Mouse (Mus musculus) embryonic stem cell, embryonic (primary cell): Measurements from ENCODE around the gene T.

Source experiments
- CTCF ChIA-PET, 4 experiments: fragments of 300-600 bp in 2 of 4; fragments of 350-600 bp in 2 of 4; sonication (Branson Sonifier 250); formaldehyde crosslinking; loops; one replicate each; lab custom pipeline; 2022; ENCODE audit warnings: inconsistent platforms in 2 of 4; lab: Charles Lee
- POLR2A ChIA-PET, 4 experiments: fragments of 300-600 bp in 2 of 4; fragments of 350-600 bp in 2 of 4; sonication (Branson Sonifier 250); formaldehyde crosslinking; loops; one replicate each; lab custom pipeline; 2022; ENCODE audit warnings: antibody characterized with exemption in 4 of 4, inconsistent platforms in 1 of 4; lab: Charles Lee

Gene T

DNA sequence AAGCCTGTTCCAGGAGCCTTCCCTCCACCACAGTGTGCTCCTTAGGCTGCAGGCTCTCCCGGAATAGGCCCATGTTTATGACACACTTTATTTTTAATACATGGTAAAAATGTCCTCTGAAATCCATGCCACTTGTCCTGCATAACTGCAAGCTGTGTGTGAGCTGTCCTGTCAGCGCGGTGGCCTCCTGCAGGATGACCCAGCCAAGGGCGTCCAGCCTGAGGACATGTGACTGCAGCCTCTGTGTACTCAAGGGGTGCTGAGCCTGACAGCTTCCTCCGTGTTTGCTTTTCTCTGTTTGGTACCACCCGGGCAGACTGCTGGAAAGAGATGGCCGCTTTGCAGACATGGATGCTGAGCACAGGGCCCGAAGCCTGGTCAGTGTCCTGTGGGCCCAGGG, 17.4 kb upstream of the T start:
- ChIA-PET POLR2A (interaction anchor here in 1 of 4 experiments (1.4 kb wide), 1 partner anchor 10 kb away, joined by 3 read pairs; no protein-coding TSS in a partner anchor), CTCF (no interaction called here)

DNA sequence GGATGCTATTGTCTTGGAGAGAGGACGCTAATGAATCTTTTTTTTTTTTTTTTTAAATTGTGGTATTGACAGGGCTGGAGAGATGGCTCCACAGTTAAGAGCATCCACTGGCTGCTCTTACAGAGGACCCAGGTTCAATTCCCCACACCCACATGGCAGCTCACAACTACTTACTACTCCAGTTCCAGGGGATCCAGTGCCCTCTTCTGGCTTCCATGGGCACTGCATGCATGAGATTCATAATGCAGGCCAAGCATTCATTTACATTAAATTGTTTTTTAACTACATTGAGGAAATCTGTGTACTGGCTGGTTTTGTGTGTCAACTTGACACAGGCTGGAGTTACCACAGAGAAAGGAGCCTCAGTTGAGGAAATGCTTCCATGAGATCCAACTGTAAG, 13.5 kb upstream of the T start:
- CTCF ChIA-PET = interaction anchor here (0.6 to 4.7 kb wide), 17 partner anchors 9 to 163 kb away, joined by 3 to 47 read pairs (median 3); no protein-coding TSS in a partner anchor
- POLR2A ChIA-PET = interaction anchor here in 2 of 4 experiments (0.8 to 1.0 kb wide), 2 partner anchors 9 to 12 kb away, joined by 3 read pairs; no protein-coding TSS in a partner anchor

DNA sequence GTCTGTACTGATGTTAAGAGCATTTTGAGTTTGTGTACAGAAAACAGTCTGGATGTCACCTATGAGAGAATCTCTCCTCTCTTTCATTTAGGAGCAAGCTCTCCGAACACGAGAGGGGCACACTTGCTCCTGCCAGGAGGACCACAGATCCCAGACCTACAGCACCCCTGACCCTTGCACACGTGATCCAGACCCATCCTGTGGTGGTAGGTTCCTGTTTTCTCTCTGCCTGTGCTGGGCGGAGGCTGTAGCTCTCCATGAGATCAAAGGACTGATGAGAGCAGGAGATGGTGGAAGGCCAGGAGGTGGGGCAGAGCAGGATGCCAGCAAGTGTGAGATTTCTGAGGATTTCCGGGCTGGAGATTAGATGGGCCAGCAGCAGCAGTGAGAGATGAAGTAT, 12.7 kb upstream of the T start:
- ChIA-PET CTCF (interaction anchor here (0.5 to 4.7 kb wide), 17 partner anchors 9 to 164 kb away, joined by 3 to 47 read pairs (median 4); no protein-coding TSS in a partner anchor), POLR2A (interaction anchor here in 1 of 4 experiments (0.9 kb wide), 2 partner anchors 9 to 32 kb away, joined by 3 to 4 read pairs; no protein-coding TSS in a partner anchor)

DNA sequence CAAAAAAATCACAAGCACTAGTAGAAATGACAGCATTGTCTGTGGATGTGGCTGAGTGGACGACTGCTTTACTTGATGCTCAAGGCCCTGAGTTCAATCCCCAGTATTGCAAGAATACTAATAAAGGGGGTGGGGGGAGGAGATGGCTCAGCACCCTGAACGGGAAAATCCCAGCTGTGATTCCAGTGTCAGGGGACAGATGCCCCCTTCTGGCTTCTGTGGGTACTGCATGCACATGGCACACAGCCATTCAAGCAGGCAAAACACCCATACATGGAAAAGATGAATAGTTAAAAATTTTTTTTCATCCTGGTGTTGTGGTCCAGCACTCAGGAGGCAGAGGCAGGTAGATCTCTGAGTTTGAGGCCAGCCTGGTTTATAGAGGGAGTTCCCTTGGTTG, 10.9 kb upstream of the T start:
- CTCF ChIA-PET = interaction anchor here (0.6 to 4.7 kb wide), 22 partner anchors 9 to 167 kb away, joined by 3 to 47 read pairs (median 4); partner anchors contain the start of genes Mpc1 (in 1 of the 4) and T (in 1 of the 4)

DNA sequence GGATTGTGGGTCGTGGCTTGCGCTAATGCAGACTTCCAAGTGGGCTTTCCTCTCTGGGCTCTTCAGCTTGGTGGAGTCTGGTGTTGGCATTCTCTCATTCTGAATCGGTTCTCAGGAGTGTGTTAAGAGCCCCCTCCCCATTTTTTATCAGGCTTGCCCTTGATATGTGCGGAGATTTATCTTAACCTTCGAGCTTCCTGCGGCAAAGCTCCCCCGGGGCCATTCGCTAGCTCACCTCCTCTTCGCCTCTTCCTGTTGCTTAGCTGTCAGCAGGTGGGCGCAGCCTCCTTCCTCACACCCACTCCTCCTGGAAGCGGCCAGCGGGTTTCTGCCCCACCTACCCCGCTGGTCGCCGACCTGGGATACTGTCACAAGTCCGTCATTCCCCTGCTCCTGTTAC, 4.8 kb upstream of the T start:
- ChIA-PET CTCF (interaction anchor here in 3 of 4 experiments (0.6 to 2.0 kb wide), 17 partner anchors 9 to 173 kb away, joined by 3 to 8 read pairs (median 4); no protein-coding TSS in a partner anchor), POLR2A (interaction anchor here in 2 of 4 experiments (0.8 to 2.0 kb wide), 8 partner anchors 9 to 40 kb away, joined by 3 to 10 read pairs (median 4); no protein-coding TSS in a partner anchor)

More for the DNA sequence above, 10.9 kb upstream of the T start:
- POLR2A ChIA-PET = interaction anchor here in 1 of 4 experiments (1.3 kb wide), 1 partner anchor 14 kb away, joined by 3 read pairs; no protein-coding TSS in a partner anchor

DNA sequence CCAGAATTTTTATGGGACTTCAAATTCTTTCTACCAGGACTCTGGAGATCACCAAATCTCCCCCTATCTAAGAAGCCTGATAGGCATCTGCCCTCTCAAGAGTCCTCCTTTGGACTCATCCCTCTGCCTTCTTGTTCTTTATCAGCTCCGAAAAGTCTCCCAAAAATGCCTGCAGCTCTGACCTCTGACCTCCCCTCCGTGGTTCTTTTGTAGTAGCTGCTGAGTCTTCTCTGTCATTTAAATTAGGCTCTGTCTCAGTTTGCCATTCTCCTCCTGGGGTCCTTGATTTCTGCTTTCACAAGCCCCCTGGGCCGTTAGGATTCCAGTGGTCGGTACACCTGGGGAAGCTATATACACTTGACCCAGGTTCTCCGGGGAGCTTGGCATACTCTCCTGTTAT, 4.3 kb upstream of the T start:
- POLR2A ChIA-PET = interaction anchor here in 2 of 4 experiments (0.8 to 2.0 kb wide), 8 partner anchors 9 to 40 kb away, joined by 3 to 10 read pairs (median 4); no protein-coding TSS in a partner anchor
- CTCF ChIA-PET = interaction anchor here in 3 of 4 experiments (0.6 to 2.0 kb wide), 19 partner anchors 8 to 173 kb away, joined by 3 to 8 read pairs (median 4); no protein-coding TSS in a partner anchor

DNA sequence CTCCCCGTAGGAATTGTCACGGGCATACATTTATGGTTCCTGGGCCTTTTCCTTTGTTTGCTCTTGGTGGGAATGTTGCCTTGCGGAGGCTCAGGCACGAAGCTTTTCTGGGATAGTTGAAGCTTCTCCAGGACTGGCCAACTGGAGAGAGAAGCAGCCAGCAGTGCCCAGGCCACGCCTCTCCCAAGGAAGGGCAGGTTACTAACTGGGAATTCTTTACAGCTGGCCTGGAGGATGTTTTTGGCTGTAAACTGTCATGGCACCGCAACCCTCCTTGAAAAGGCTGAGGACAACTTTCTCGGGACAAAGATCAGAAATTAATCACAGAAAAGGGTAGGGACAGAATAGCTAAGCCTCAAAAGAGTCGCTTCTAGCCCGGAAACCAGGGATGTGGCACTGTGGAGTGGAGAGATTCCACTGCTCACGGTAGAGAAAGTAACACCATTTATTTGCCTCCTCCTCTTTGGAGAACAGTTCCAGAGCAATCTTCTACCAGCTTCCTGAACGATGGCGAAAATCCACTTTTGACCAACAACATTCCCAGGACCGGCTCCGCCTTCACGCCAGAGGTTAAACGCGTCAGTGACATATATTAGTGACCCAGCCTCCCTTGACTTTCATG, 1.9 kb upstream of the T start:
- CTCF ChIA-PET = interaction anchor here in 1 of 4 experiments (2.7 kb wide), 1 partner anchor 9 kb away, joined by 8 read pairs; no protein-coding TSS in a partner anchor
- POLR2A ChIA-PET = interaction anchor here in 2 of 4 experiments (0.6 to 1.4 kb wide), 4 partner anchors 9 to 121 kb away, joined by 3 to 4 read pairs (median 3); no protein-coding TSS in a partner anchor

DNA sequence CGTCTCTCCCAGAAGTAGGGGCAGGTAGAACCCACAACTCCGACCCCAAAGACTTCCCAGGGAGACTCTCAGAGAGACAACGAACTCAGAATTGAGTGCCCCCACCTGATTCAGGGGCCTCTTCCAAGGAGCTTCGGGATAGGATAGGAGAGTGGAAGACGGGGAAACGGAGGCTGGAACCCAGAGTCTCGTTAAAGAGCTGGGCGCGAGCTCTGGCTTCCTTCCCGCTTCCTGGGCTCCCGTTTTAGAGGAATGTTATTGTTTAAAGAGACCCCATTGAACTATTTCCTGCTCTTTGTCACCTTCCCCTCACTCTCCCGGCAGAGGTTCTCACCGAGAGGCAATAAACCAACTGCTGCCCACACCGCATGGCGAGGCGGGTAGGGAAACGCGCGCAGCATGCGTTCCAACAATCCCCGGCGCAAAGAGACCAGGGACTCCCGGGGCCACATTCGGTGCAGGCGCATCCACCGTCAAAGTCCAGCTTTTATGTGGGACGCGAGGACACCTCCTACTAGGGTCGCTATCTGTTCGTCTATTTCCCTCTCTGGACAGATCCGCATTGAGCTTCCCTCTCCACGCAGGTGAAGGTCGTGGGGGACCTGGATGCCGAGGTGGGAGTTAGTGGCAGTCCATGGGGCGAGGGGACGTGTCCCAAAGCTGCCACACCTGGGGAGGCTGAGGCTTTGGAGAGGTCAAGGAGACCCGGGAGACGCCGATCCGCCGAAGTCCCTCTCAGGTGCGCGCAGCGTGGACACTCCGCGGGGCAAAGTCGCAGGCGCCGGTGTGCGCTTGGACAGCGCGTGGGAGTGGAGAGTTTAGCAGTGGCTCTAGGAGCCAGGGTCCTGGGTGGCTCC, 874 bp upstream of the T start:
- POLR2A ChIA-PET = interaction anchor here in 2 of 4 experiments (0.6 to 1.9 kb wide), 6 partner anchors 8 to 428 kb away, joined by 3 to 4 read pairs (median 3); no protein-coding TSS in a partner anchor

DNA sequence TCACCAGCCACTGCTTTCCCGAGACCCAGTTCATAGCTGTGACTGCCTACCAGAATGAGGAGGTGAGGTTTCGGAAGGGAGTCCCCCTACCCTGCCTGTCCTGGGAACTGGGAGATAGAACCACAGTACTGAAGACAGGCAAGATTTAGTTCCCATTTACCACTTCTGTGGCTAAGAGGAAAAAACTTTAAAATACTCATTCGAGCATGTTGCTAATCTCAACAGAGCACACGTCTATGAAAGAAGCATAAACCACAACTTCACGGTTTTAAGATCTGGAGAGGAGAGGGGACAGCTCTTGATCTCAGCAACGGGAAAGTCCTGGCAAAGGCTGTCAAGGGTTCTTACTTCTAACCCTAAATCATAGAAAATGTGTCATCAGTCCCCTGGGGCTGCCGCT, 2.0 kb downstream of the T start:
- ChIA-PET POLR2A (no interaction called here), CTCF (no interaction called here)

More for the DNA sequence above, 874 bp upstream of the T start:
- CTCF ChIA-PET = interaction anchor here in 3 of 4 experiments (0.7 to 2.7 kb wide), 4 partner anchors 11 to 61 kb away, joined by 3 to 8 read pairs (median 5); no protein-coding TSS in a partner anchor

DNA sequence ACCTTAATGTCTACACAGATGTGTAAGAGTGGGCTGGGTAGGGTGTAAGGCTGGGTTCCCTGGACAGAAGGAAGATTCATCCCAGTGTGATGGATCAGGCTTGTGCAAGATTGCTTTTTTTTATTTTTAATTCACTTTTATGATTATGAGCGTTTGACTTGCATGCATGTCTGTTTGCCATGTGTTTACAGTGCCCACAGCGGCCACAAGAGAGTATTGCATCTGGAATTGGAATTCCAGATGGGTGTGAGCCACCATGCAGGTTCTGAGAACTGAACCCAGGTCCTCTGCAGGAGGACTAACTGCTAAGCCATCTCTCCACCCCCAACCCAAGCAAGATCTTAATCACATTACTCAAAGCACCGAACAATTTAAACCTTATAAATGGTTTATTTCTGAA, 9.8 kb downstream of the T start:
- CTCF ChIA-PET = no interaction called here
- POLR2A ChIA-PET = no interaction called here

DNA sequence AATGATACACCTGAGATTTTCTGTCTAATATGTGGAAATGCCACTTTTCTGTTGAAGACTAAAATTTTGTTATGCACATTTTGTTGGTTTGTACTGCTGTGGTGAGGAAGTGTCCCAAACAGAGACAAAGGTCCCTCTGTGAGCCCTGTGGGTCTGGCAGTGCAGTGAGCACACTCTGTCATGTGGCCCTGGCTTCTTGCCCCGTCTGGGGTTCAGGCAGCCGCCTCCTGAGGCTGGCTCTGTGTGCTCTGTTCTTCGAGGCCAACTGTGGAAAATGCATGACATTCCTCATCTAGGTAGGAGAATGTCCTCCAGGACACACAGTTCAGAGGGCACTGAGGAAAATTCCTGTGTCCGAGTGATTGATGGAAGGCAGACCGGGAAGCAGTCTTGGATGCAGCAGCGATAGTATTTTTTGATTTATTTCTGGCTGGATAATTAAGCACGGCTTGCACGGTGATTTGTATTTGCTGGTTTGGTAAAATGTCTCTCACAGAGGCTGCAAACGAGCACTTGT, 13.5 kb downstream of the T start:
- ChIA-PET POLR2A (interaction anchor here in 1 of 4 experiments (0.8 kb wide), 1 partner anchor 163 kb away, joined by 3 read pairs; no protein-coding TSS in a partner anchor), CTCF (interaction anchor here in 2 of 4 experiments (1.3 kb wide), 3 partner anchors 14 to 21 kb away, joined by 4 to 5 read pairs (median 4); no protein-coding TSS in a partner anchor)

DNA sequence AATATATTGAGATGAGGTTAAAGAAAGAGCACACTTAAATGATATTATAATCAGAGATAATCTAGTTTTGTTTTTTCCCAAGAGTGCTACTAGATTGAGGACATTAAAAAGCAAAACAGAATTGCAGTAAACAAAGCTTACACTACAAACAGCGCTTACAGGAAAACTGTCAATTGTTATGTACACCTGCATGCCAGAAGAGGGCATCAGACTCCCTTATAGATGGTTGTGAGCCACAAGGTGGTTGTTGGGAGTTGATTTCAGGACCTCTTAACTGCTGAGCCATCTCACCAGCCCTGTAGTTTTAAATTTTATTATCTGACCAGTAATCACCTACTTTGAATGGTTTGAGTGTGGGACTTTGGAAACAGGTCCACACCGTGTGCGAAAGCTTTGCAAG, 14.1 kb downstream of the T start:
- ChIA-PET CTCF (interaction anchor here in 2 of 4 experiments (1.3 kb wide), 2 partner anchors 13 to 21 kb away, joined by 4 to 5 read pairs; no protein-coding TSS in a partner anchor), POLR2A (interaction anchor here in 1 of 4 experiments (0.8 to 1.0 kb wide), 2 partner anchors 9 to 164 kb away, joined by 3 read pairs; no protein-coding TSS in a partner anchor)

DNA sequence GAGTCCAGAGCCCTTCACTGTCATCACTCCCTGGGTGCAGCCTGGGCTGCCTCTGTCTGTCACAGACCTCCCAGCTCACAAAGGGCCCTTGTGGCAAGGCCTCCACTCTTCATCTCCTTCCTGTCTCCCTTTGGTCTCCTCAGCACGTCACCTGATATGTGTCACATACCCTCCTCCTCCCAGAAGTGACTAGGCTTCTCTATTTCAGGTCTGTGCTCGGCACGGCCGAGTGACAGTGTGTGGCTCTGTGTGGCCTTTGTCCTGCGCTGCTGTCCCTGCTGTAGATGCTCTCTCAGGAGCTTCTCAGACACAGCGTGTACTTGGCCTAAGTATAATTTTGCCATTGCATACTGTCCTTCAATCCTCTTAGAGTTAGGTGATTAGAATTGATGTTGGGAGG, 21.0 kb downstream of the T start:
- ChIA-PET CTCF (no interaction called here), POLR2A (interaction anchor here in 1 of 4 experiments (0.6 kb wide), 1 partner anchor 835 kb away, joined by 3 read pairs; no protein-coding TSS in a partner anchor)

DNA sequence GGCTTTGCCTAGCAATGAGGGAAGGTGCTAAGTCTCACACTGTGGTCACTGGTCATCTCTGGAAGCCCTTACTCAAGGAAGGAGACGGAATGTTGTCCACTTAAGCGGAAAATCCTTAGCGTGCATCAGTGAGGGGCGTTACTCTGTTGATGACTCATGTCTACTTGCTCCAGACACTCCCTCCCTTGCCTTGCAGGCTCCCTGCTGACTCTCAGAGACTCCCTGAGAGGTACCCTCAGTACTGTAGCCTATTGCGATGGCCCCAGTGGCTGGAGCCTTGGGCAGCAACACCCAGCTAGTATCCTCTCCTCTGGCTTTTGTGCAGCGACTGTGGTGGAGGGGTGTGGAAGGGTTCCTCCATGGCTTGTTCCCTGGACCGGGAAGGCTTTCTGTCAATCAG, 21.4 kb downstream of the T start:
- POLR2A ChIA-PET = no interaction called here

DNA sequence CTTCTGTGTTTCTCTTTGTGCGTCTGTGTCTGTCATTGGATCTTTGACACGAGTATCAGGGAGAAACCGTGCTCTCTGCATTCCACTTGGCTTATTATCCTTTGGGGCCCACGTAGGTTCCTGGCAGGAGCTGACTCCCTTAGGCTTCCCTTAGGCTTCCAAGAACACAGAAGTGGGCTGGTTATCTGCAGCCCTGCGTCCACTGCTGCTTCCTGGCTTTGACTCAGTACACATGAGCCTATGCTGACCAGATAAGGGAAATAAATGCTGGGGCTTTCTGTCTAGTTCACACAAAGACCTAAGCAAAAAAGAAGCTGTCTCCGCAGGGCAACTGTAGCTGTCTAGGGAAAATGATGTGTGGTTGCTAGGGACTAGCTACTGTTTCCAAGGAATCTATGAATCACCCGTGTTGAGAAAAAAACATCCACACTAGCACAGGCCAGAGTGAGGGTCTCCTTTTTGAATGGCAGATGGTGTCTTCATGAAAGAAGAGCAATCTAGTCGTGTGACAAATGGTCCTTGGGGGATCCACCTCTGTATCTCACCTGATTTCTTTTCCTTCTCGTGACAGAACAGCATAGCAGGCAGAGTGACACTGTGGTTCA, 22.7 kb downstream of the T start:
- ChIA-PET POLR2A (interaction anchor here in 1 of 4 experiments (0.6 kb wide), 1 partner anchor 81 kb away, joined by 3 read pairs; no protein-coding TSS in a partner anchor), CTCF (no interaction called here)

More for the DNA sequence above, 21.4 kb downstream of the T start:
- CTCF ChIA-PET = no interaction called here

DNA sequence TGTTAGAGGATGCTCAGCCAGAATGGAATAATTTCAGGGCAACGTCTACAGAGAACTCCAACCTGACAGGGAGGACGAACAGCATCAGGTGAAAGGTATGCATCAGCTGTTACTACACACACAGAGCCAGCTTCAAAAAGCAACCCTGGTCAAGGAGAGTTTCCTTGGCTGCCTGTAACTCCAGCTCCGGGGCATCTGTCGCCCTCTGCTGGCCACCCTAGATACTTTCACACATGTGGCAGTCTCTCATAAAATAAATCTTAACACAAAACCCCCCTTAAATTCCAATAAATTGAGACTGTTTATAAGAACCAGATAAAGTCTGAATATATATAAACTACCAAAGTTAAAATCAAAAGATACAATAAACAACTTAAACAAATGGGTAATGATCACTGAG, 27.3 kb downstream of the T start:
- POLR2A ChIA-PET = no interaction called here
- CTCF ChIA-PET = interaction anchor here (0.5 to 1.5 kb wide), 39 partner anchors 8 to 1856 kb away, joined by 3 to 8 read pairs (median 3); partner anchors contain the start of genes T (in 2 of the 4) and Pabpc6 (in 1 of the 4)

DNA sequence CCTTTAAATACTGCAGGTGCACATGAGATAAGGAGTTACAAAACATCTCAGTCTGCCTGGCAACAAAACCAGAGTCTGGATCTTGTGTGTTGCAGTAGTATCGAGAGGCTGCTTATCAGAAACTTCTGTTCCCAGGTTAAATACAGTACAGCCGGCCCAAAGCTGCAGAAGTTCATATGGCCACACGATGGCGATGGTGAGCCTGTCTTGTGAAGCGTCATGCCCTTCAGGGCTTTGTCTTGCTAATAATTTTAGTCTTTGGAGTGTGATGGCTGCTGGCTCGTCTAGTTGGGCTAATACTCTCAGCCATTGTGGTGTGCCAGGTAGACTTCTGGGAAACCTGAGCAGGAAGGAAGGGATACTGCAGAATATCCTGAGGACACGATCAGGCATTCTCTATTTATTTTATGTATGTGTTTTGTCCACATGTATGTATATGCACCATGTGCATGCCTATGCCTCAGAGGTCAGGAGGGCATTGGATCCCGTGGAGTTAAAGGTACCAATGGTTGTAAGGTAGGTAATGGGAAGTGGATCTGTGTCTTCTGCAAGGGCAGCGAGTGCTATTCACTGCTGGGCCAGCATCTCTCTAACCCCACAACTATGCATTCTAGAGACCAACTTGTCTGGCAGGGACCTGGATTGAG, 29.4 kb downstream of the T start:
- ChIA-PET POLR2A (interaction anchor here in 3 of 4 experiments (0.5 to 1.0 kb wide), 3 partner anchors 200 to 1032 kb away, joined by 3 read pairs; no protein-coding TSS in a partner anchor), CTCF (interaction anchor here in 2 of 4 experiments (0.5 to 1.5 kb wide), 18 partner anchors 10 to 591 kb away, joined by 3 to 6 read pairs (median 3); no protein-coding TSS in a partner anchor)
